Mouse (Mus musculus): ENCODE data around the gene Vps33b.
A peak's percentile ranks its signal among the peaks of the same experiment; 100 is the strongest.

Gene Vps33b

GRCm38 (mm10) chr7:80268897-80269750 lies at the start of gene Vps33b:
Gene Vps33b, plus strand, starts transcription at chr7:80269649.
- peak; percentile 98 for DNase-seq (ENCODE audit: low spot score)

- DNase-seq (ENCODE audit: low spot score) = no peak
These were observed 49.1 kb upstream of the Vps33b start for GRCm38 (mm10) chr7:80220237-80220797.

- no peak for DNase-seq (ENCODE audit: low spot score)
These were observed 48.2 kb upstream of the Vps33b start for GRCm38 (mm10) chr7:80221179-80221750.

DNA sequence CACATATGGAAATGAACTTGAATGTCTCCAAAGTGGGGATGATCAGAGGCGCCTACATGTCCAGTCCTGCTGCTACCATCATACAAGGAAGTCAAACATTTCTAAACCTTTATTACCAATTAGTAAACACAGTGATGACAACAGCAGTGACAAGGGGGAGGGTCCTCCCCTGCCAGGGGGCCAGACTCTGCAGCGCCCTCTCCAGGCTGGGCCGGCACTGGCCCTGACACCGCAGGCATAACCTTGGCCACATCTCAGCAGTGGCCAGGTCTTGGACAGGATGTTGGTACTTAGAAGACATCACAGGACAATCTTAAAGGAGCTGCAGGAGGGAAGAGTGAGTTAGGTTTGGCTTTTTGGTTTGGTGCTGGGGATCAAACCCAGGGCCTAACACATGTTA lies 42.4 kb upstream of the Vps33b start:
- no peak for DNase-seq (ENCODE audit: low spot score)

GRCm38 (mm10) chr7:80230196-80230595 lies 39.3 kb upstream of the Vps33b start:
- no peak for DNase-seq (ENCODE audit: low spot score)

DNA sequence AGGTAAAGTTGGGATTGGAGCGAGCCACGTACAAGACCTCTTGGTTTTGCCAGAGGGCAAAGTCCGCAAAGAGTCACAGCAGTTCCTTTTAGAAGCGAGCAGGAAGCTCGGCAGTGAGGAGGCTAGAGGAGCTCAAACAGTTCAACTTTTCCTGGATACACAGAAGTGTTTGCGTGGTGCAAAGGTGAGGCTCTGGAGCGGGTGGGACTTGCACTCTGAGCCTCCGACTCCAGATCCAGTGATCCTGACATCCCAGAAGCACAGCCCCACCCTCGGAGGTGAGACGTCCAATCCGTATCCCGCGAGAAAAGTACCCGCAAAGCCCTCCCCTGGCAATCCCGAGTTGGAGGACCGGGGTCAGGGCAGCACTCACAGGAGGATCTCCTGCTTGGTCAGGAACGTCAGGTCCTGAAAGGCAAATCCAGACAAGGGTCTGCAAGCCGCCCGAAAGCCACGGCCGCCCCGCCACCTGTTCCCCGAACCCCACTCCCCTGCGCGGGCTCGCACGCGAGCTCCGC lies 37.4 kb upstream of the Vps33b start:
- peak; percentile 57 for DNase-seq (ENCODE audit: low spot score)

- DNase-seq (ENCODE audit: low spot score) = peak; percentile 99
These were observed 36.9 kb upstream of the Vps33b start, which contains the start of the genes Cib1 and Gdpgp1 for GRCm38 (mm10) chr7:80232489-80233029. Gene Cib1, minus strand, starts transcription at chr7:80232813. Gene Gdpgp1, plus strand, starts transcription at chr7:80232865.

DNA sequence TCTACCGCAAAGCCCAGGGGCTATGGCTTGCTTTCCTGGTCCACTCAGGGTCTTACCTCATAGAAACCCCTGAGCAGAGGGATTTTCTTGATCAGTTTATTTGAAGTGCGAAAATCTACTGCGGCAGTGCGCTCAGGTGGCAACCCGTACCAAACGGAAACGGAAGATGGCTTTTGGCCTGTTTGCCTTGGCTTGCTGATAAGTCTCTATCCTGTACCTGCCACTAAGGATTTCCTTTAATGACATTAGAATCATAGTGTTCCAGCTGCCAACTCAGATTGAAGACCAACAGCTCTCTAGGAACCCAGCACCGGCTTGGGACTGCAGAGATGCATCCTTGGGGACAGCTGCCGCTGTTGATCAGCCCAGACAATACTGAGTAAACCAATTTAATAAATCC lies 35.6 kb upstream of the Vps33b start:
- no peak for DNase-seq (ENCODE audit: low spot score)

GRCm38 (mm10) chr7:80238542-80238941 lies 30.9 kb upstream of the Vps33b start:
- DNase-seq (ENCODE audit: low spot score) = no peak

- no peak for DNase-seq (ENCODE audit: low spot score)
These were observed 27.8 kb upstream of the Vps33b start for GRCm38 (mm10) chr7:80241661-80242060.

DNA sequence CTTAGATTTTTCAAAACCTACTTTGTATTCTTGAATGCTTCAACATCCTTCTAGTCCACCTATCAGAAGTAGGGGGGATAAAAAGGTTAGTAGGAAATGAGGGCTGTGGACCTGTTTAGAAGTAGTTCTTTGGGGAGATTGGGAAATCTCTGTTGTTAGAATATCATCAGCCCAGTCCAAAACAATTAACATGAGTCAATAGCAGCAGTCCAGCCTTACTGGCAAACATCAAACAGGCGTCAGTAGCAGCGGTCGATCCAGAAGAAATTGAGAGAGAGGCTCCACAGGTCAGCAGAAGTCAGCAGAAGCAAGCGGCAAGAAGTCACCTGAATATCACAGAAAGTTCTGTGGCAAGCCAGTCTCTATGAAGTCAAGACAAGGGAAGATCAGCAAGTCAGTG lies 24.6 kb upstream of the Vps33b start:
- DNase-seq (ENCODE audit: low spot score) = no peak

GRCm38 (mm10) chr7:80246148-80246721 lies 23.2 kb upstream of the Vps33b start, which contains the start of gene Ttll13:
Gene Ttll13, plus strand, starts transcription at chr7:80246376.
- peak; percentile 99 for DNase-seq (ENCODE audit: low spot score)

DNA sequence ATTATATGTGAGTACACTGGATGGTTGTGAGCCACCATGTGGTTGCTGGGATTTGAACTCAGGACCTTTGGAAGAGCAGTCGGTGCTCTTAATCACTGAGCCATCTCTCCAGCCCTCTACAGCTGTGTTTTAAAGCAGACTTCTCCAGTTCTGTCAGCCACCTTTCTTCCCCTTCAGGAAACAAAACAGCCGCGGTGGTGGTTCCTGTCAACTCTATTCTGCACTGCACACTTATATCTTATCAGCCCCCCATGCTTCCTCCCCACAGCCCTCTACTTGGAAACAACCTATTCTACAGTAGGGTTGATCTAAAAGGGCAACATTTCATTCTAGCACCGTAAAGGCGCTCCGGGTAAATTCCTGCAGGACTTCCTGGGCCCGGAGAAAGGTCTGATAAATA lies 22.6 kb upstream of the Vps33b start:
- DNase-seq (ENCODE audit: low spot score) = no peak

- no peak for DNase-seq (ENCODE audit: low spot score)
These were observed 17.0 kb upstream of the Vps33b start for GRCm38 (mm10) chr7:80252437-80252836.

- no peak for DNase-seq (ENCODE audit: low spot score)
These were observed 16.6 kb upstream of the Vps33b start for GRCm38 (mm10) chr7:80252886-80253285.

DNA sequence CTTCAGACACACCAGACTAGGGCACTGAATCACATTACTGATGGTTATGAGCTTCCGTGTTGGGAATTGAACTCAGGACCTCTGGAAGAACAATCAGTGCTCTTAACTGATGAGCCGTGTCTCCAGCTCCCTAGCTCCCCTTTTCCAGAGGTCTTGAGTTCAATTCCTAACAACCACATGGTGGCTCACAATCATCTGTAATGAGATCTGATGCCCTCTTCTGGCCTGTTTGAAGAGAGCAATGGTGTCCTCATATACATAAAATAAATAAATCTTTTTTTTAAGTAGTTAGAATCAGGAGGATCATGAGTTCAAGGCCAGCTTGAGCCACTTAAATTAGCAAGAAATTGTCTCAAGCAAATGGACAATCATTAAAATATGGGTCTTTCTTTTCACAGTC lies 13.5 kb upstream of the Vps33b start:
- no peak for DNase-seq (ENCODE audit: low spot score)

GRCm38 (mm10) chr7:80257706-80258105 lies 11.7 kb upstream of the Vps33b start:
- DNase-seq (ENCODE audit: low spot score) = no peak

- peak; percentile 95 for DNase-seq (ENCODE audit: low spot score)
These were observed 8.7 kb upstream of the Vps33b start, which contains the start of gene Ngrn for GRCm38 (mm10) chr7:80260625-80261371. Gene Ngrn, plus strand, starts transcription at chr7:80261215.

DNA sequence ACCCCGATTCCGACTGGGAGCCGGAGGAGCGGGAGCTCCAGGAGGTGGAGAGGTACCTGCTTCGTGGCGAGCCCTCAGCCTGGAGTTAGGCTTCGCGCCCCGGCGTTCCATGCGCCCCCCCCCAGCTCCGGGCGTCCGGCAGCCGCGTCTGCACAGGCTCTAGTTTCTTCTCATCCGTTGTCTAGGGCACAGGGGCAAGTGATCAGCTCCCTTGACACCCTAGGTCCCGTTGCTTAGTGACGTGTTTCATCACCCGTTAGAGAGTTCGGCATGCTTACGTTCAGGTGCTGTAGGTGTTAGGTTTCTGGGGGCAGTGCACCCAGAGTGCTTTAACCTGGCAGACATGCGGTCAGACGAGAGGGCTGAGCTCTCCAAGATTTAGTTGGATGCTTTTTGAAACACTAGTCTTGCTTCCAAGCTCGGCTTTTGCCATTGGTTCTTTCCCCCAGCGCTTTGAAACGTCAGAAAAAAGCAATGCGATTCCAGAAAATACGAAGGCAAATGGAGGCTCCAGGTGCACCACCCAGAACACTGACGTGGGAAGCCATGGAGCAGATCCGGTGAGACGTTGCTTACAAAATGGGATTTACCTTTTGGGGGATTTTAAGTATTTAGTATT lies 8.0 kb upstream of the Vps33b start:
- peak; percentile 38 for DNase-seq (ENCODE audit: low spot score)

- DNase-seq (ENCODE audit: low spot score) = no peak
These were observed 4.8 kb upstream of the Vps33b start for GRCm38 (mm10) chr7:80264606-80265005.

DNA sequence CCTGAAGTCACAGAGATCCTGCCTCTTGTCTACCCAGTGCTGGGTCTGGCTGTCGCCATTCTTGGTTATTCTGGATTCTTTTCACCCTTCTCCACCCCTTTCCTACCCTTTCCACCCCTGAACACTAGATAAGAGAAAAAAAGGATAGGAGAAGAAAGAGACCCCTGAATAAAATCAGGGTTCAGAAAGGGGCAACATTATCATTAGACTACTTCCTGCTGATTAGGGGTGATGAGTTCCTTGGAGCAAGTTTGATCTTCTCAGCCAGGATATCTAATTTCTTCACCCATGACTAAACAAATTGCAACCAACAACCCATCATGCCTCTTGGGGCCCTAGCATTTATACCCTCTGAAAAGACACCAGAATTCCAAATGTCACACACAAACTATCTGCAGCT lies 1.7 kb upstream of the Vps33b start:
- no peak for DNase-seq (ENCODE audit: low spot score)

Measured in embryo, embryonic 10.5 days (tissue).